Mouse (Mus musculus): Measurements from ENCODE around the gene Gm3336.

Gm3336 gene

DNA sequence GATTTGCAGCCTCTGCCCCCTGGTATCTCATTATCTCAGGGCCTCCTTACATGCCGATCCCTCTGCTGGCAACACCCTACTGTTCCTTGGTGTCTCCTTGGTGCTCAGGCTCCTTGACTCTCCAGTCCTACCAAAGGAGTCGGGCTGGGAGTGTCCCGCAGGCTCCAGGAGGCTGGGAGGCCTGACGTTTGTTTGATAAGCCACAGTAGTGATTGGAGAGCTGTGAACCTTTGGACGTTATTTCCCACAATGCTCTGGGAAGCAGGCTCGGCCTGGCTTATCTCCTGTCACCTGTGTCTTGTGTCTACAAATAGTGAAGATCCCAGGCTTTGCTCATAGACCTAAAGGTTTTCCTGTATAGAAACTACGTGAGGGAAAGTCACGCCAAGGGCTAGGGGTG lies 45.7 kb downstream of the Gm3336 start:
- DNase-seq (ENCODE audit: low spot score): no peak

DNA sequence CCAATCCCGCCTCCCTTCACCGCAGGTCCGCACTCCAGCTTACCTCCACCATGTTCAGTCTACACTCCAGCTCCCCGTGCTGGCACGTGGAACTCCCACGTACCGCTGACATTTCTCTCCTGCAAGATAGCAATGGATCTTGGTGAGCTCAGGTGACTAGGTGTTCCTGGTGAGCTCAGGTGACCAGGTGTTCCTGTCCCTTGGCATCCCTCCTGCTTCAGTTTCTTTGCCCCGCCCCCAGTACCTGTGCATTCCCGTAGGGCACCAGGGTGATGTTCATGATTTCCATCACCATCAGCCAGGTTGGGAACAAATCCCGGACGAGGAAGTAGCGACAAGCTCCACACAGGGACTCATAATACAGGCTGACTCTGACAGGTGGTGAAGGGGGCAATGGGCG lies 46.3 kb downstream of the Gm3336 start:
- DNase-seq (ENCODE audit: low spot score): no peak

DNA sequence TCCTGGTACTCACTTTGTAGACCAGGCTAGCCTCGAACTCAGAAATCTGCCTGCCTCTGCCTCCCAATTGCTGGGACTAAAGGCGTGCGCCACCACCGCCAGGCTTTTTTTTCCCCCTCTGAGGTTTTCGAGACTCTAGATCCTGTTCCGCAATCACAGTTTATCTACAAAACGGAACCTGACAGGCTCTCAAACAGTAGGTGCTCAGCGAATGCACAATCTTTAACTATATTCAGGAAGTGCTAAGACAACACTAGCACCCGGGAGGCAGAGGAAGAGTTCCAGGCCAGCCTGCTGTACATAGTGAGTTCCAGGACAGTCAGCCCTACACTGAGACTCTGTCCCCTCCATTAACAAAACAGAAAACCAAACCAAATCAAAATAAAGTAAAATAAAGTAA lies 47.0 kb downstream of the Gm3336 start:
- DNase-seq (ENCODE audit: low spot score): no peak

- no peak for DNase-seq (ENCODE audit: low spot score)
Observed at GRCm38 (mm10) chr8:70765838-70766570, 47.7 kb downstream of the Gm3336 start.

GRCm38 (mm10) chr8:70766571-70767440 lies 48.5 kb downstream of the Gm3336 start:
- no peak for DNase-seq (ENCODE audit: low spot score)

DNA sequence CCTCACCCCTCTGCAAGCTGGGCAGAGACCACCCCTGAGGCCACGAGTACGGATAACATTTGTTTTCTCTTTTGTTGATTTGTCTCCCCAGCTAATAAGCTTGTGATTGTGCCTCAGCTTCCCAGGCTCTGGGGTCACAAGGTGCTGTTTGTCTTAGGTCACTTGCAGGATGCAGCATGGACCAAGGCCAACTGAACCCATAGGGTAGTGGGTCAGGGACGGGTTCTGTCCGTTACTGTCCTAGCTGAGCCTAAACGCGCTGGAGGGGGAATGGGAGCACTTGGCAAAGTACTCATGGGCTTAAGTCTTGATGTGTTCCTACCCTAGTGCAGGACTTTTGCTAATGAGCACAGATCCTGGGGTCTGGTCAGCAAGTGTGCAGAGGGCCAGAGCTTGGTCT lies 49.2 kb downstream of the Gm3336 start:
- no peak for DNase-seq (ENCODE audit: low spot score)

DNA sequence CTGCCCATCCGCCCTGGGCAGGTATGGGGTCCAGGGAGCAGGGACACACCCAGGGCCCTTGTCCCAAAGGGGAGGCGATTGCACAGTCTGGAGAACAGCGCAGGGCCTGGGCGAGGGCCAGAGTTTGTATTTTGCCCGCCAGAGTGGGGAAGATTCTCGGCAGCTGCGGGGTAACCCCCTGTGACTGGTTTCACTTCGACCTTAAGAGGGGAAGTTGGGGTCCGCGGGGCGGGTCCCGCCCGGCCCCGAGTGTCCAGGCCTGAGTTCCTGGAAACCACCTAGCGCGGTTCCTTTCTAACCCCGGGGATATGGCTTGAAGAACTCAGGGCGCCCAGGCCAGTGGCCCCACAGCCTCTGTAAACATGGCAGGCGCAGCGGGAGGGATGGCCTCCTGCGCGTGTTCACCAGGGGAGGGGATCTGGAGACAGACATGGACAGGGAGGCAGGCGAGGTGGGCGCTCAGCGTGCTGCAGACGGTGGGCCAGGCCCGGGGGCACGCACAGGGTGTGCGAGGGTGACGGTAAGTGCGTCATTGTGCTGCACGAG lies 50.0 kb downstream of the Gm3336 start:
- no peak for DNase-seq (ENCODE audit: low spot score)

GRCm38 (mm10) chr8:70768956-70769355 lies 50.6 kb downstream of the Gm3336 start:
- DNase-seq (ENCODE audit: low spot score): no peak

- DNase-seq (ENCODE audit: low spot score): peak; percentile 96
Observed at GRCm38 (mm10) chr8:70769359-70769758, 51.0 kb downstream of the Gm3336 start.

- DNase-seq (ENCODE audit: low spot score): no peak
Observed at GRCm38 (mm10) chr8:70769858-70770257, 51.5 kb downstream of the Gm3336 start.

GRCm38 (mm10) chr8:70770748-70771147 lies 52.4 kb downstream of the Gm3336 start:
- no peak for DNase-seq (ENCODE audit: low spot score)

DNA sequence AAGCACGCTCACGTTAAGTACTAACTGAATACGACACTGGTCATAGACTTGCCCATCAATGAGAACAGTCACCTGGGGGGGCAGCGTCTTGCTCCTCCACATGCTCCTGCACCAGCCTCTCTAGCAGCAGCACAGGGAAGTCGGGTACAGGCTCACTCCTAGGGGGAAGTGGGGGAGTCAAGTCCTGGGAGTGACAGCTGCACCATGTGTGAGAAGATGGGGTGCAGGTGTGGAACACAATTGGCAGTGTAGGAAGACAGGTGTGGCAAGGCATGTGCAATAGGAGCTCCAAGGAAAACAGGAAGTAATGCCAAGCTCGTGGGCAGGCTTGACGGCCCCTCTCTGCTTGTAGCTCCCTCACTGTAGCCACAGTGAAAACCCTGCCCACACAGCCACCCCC lies 52.9 kb downstream of the Gm3336 start:
- DNase-seq (ENCODE audit: low spot score): no peak

DNA sequence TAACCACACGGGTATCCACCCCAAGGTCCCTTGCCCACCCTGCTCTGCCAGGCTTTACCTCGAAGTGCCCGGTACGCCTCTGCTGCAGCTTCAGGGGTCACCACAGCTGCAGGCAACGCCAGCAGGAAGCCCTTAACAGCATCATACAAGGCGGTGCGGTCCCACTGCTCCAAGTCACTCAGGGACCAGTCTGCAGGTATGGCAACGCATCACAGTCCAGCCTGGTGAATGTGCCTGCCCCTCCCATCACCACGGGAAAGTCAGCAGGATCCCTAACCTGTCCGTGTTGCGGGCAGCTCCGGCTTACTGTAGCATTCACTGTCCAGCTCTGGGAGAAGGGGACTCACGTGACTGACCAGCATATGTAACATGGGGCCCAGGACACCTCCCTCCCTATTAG lies 53.7 kb downstream of the Gm3336 start:
- no peak for DNase-seq (ENCODE audit: low spot score)

Data from ovary, postnatal 14 days (tissue).